Mouse (Mus musculus) T-helper 2 cell (primary cell): ENCODE measurements around the gene Ogfod3.

Experiments
- in situ Hi-C: fragments of 300-600 bp; cut with MboI, MseI; formaldehyde crosslinking; loops from one replicate; pipeline ENCODE4 v1.15.1; 2025; ENCODE audit warnings: high pct_unique_total_duplicates

The Ogfod3 gene

GRCm38 (mm10) chr11:121204161-121205006, at the start of gene Ogfod3, which contains the start of gene Hexdc:
Gene Ogfod3, minus strand, starts transcription at chr11:121204711.
Gene Hexdc, plus strand, starts transcription at chr11:121204433.
- in situ Hi-C loops: loop anchor here (5.0 kb wide), 1 partner anchor 62 kb away; no protein-coding TSS in a partner anchor

- in situ Hi-C loops: no loop called here
Observed at GRCm38 (mm10) chr11:121250196-121250595, 45.7 kb upstream of the Ogfod3 start.

- in situ Hi-C loops: loop anchor here (5.0 kb wide), 1 partner anchor 113 kb away; the partner anchor contains the start of gene Wdr45b
Observed at GRCm38 (mm10) chr11:121239669-121240068, 35.2 kb upstream of the Ogfod3 start.

GRCm38 (mm10) chr11:121237345-121238128, 33.0 kb upstream of the Ogfod3 start:
- in situ Hi-C loops: loop anchor here (5.0 kb wide), 1 partner anchor 115 kb away; the partner anchor contains the start of gene Wdr45b

- in situ Hi-C loops: loop anchor here (5.0 kb wide), 1 partner anchor 116 kb away; the partner anchor contains the start of gene Wdr45b
Observed at GRCm38 (mm10) chr11:121236564-121237344, 32.2 kb upstream of the Ogfod3 start, which contains the start of gene Narf. Gene Narf, plus strand, starts transcription at chr11:121237253.

GRCm38 (mm10) chr11:121235475-121236238, 31.1 kb upstream of the Ogfod3 start:
- in situ Hi-C loops: loop anchor here (5.0 kb wide), 1 partner anchor 117 kb away; the partner anchor contains the start of gene Wdr45b

- in situ Hi-C loops: no loop called here
Observed at GRCm38 (mm10) chr11:121232706-121233105, 28.2 kb upstream of the Ogfod3 start.

- in situ Hi-C loops: no loop called here
Observed at GRCm38 (mm10) chr11:121231628-121232291, 27.2 kb upstream of the Ogfod3 start.

- in situ Hi-C loops: no loop called here
Observed at GRCm38 (mm10) chr11:121231191-121231590, 26.7 kb upstream of the Ogfod3 start.

- in situ Hi-C loops: no loop called here
Observed at GRCm38 (mm10) chr11:121229018-121229439, 24.5 kb upstream of the Ogfod3 start, which contains the start of gene Cybc1. Gene Cybc1, minus strand, starts transcription at chr11:121229322.

GRCm38 (mm10) chr11:121228129-121229017, 23.9 kb upstream of the Ogfod3 start:
- in situ Hi-C loops: no loop called here

GRCm38 (mm10) chr11:121221321-121222010, 17.0 kb upstream of the Ogfod3 start:
- in situ Hi-C loops: no loop called here

GRCm38 (mm10) chr11:121220771-121221170, 16.3 kb upstream of the Ogfod3 start:
- in situ Hi-C loops: no loop called here

- in situ Hi-C loops: no loop called here
Observed at GRCm38 (mm10) chr11:121219776-121220175, 15.3 kb upstream of the Ogfod3 start.

- in situ Hi-C loops: no loop called here
Observed at GRCm38 (mm10) chr11:121216831-121217230, 12.3 kb upstream of the Ogfod3 start.

- in situ Hi-C loops: loop anchor here (5.0 kb wide), 1 partner anchor 62 kb away; no protein-coding TSS in a partner anchor
Observed at GRCm38 (mm10) chr11:121203859-121204160, 701 bp downstream of the Ogfod3 start.

- in situ Hi-C loops: loop anchor here (5.0 kb wide), 1 partner anchor 59 kb away; no protein-coding TSS in a partner anchor
Observed at GRCm38 (mm10) chr11:121201436-121202198, 2.9 kb downstream of the Ogfod3 start.
